Mouse (Mus musculus): Measurements from ENCODE around the gene Nrip1.

DNA sequence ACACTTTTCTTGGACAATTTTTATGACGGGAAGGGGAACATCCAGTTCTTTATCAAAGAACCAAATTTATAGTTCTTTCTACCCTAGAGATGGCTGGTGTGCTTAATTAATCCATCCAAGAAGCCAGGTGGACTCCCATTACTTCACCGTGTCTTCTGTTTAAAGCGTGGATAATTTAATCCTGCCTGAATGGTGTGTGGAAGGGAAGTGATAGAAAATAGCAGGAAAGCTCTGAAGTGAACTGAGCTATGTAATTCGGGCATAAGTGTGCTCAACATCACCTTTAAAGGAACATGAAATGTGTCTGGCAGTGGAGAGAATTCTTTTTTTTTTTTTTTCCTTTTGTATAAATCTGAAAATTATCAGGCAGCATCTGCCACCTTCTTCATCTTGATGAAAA is 12.4 kb upstream of the Nrip1 start:
- TF ChIP-seq CTCF (IDR thresholded peaks at IDR 0.05; ENCODE audit: borderline replicate concordance, insufficient read depth, low read length) (no peak), POLR2A (IDR thresholded peaks at IDR 0.05; ENCODE audit: low read depth, low read length) (no peak)
